ENCODE assay signal across 8 mouse cellular contexts in the genomic region with DNA sequence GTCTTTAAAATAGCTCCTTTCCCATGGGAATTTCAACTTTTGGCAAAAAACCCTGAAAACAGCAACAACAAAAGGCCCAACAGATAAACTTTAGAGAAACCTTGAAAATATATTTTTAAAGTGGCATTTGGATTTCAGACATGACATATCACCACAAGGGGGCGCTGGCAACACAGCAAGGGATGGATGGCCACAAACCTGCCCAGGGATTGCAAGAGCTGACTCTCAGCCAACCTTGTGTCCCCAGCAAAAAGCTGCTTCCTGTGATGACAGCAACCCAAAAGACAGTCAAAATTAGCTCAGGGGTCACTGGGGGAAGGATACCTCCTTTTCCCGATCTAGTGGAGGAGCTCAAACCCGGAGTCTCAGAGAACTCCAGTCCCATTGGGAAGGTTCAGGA. TPM values are rescaled to one million over a fixed set of nuclear protein-coding genes. Genes with fewer than 3 reads are reported as not detected.
DNase-seq lines count a peak whose midpoint lies in the region.

No protein-coding gene starts in this region.

- peak; percentile 58 to 70 for DNase-seq in CD8-positive naive resting alpha-beta T cell, adult 2 months (ENCODE audit: low read depth in 2 of 2, low spot score in 2 of 2)
- peak; percentile 83 for DNase-seq in adrenal gland, adult 2 months
- DNase-seq in embryo, embryonic 10 days (ENCODE audit: low spot score), result peak; percentile 88
- peak; percentile 46 to 77 for DNase-seq in heart, adult 9 months (ENCODE audit: low spot score in 2 of 2)
- peak; percentile 50 to 84 for DNase-seq in layer of hippocampus, adult 8-10 months (ENCODE audit: low spot score in 2 of 2)
- peak; percentile 89 for DNase-seq in lung, postnatal 10 days
- peak; percentile 72 for DNase-seq in right cerebral cortex, adult 18-20 months
- peak; percentile 36 for DNase-seq in urinary bladder, postnatal 10 days (ENCODE audit: low spot score)

RNA-seq across cellular contexts. Expression of a gene that starts 17.2 kb away (rescaled TPM):
- 10 to 100 TPM; 14.4 to 24.0 TPM for total RNA-seq in adrenal gland, adult 2 months (2021)
- 14.2 and 17.2 TPM in 2 replicates for polyA plus RNA-seq in adrenal gland, adult 2 months (2012; rRNA removed)
- total RNA-seq in layer of hippocampus, adult 8-10 months (2022), result 10 to 100 TPM; 17.3 to 19.3 (median 18.1) TPM

RNA-seq across cellular contexts. Expression of a gene that starts 48.3 kb away (rescaled TPM):
- total RNA-seq in adrenal gland, adult 2 months (2021), result 100 to 1,000 TPM; 456 to 509 TPM
- polyA plus RNA-seq in adrenal gland, adult 2 months (2012; rRNA removed), result 288 and 386 TPM in 2 replicates
- 10 to 100 TPM; 19.1 to 28.0 (median 24.6) TPM for total RNA-seq in layer of hippocampus, adult 8-10 months (2022)

Comparison
In these comparisons a context has a peak if more than half of its experiments do, and no peak if none do; other contexts are left out.
1. Peak in every context shown above with its lines: DNase-seq.
2. DNase-seq: peak in every context shown above with its lines; median percentile 89 in lung, postnatal 10 days; 88 in embryo, embryonic 10 days; 83 in adrenal gland, adult 2 months; 72 in right cerebral cortex, adult 18-20 months; 67 in layer of hippocampus, adult 8-10 months; 64 in CD8-positive naive resting alpha-beta T cell, adult 2 months; 62 in heart, adult 9 months; 36 in urinary bladder, postnatal 10 days.
3. RNA of a gene that starts 48.3 kb away (total RNA-seq): 456 to 509 TPM in adrenal gland, adult 2 months; 19.1 to 28.0 TPM in layer of hippocampus, adult 8-10 months; every median in the first group is over 10 times any median in the second.